Mouse (Mus musculus): ENCODE results near the gene Glud1.

GRCm38 (mm10) chr14:34298871-34299700 lies 11.4 kb upstream of the Glud1 start:
- TF ChIP-seq POLR2A (IDR thresholded peaks at IDR 0.05; ENCODE audit: insufficient read depth, low read length) (no peak), CTCF (IDR thresholded peaks at IDR 0.05; ENCODE audit: low read depth, low read length) (no peak), EP300 (IDR thresholded peaks at IDR 0.05; ENCODE audit: insufficient read depth, low read depth, low read length) (no peak)

All from ES-Bruce4 (cell line).